Mouse (Mus musculus) hematopoietic stem cell, adult 5-6 weeks (primary cell): ENCODE measurements around the gene Gsto2. TPM values are rescaled to one million over a fixed set of nuclear protein-coding genes. Genes with fewer than 3 reads are reported as not detected.
"Not testable (repeated sequence)": the region's sequence is repeated elsewhere in the genome, so short reads cannot be mapped to it uniquely, and the experiment has no call there.

ENCODE experiments used
- ATAC-seq, 2 experiments: fragments of 125-278 bp in 1 of 2; replicated peaks in 1 of 2; 2 replicates each; pipeline ENCODE4 v1.8.0; 2016 to 2017; ENCODE audit warnings: inconsistent platforms in 2 of 2, mild to moderate bottlenecking in 2 of 2, moderate number of reproducible peaks in 2 of 2, low read depth in 1 of 2, moderate TSS enrichment in 1 of 2; ENCODE audit not compliant: low FRiP score in 2 of 2, poor library complexity in 2 of 2, severe bottlenecking in 2 of 2, insufficient read depth in 1 of 2, low TSS enrichment in 1 of 2
- total RNA-seq: library from RNA; stranded (forward); fragments of 172-1452, 232-1000 nt; gene quantifications from 2 replicates; pipeline ENCODE4 v1.2.3, GENCODE M21; 2017

Gene Gsto2
- total RNA-seq: not detected in 2 replicates

DNA sequence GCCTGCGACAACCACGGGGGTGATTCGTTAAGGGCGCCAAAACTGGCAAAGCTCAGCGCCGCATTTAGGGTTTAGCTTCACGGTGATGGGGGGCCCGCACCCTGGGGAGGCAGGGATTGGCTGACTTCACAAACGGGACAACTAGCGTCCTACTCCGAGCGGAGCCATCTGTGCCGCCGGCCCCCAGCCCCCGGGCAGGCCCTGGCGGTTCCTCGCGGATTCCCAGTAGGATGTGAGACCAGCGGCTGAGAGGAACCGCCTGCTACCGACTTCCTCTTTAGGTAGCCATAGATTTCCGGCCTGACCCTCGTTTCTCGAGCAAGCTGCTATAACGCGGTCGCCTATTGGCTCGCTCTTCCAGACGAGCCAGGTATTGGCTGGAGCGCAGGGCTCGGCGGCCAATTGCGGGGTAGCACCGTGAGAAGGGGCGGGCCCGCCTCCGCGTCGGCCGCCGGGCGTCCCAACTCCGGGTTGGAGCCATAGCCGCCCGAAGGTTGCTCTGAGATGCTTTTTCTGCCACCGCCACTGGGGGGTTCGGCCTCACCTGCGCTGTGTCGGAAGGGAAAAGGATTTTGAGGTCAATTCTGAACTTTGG, at the start of gene Gsto2:
Gene Gsto2 (plus strand): TSS at position 182 of the 595 bp plus-strand sequence.
- ATAC-seq: peak; percentile 99 to 100

DNA sequence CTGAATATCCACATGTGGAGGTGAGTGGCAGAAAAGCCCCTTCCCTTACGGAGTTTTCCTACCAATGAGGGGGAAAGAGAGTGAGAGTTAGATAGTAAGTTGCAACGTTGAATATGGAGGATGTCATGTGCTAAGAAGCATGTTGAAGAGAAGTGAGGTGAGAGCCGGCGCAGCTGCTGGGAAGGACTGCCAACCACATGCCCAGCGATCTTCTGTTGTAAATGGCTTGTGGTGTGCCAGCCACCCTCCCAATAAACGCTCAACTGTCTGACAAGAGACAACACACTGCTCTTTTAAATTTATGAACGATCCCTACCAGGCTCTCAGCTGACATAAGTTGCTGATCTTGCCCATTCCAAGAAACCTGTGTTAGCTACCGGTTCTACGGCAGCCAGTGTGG, 47.6 kb upstream of the Gsto2 start:
- no peak for ATAC-seq

DNA sequence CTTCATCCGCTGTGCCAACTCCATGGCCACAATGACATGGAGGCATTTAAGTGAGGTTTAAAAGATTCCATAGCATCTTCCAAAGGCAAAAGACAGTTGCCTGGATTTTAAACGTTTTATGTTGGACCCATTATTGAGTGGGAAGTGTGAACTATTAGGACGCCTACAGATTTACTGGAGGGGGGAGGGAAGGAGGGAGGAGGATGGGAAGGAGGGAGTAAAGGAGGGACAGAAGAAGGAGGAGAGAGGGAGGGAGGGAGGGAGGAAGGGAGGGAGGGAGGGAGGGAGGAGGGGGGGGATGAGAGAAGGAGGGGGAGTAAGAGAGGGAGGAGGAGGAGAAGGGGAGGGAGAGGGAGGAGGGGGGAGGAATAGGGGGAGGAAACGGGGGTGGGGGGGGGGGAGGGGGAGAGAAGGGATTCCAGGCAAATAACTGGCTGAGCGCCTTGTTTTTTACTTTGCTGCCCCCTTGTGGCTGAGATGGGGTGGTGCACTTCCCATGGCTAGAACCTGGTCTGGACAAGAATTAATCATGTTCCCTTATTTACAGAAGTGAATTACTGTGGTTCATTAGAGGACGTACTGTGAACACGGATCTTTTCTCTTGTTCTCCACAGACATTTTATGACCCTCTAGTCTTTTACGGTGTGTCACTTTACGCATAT, 44.4 kb upstream of the Gsto2 start:
- peak; percentile 79 to 85 for ATAC-seq

DNA sequence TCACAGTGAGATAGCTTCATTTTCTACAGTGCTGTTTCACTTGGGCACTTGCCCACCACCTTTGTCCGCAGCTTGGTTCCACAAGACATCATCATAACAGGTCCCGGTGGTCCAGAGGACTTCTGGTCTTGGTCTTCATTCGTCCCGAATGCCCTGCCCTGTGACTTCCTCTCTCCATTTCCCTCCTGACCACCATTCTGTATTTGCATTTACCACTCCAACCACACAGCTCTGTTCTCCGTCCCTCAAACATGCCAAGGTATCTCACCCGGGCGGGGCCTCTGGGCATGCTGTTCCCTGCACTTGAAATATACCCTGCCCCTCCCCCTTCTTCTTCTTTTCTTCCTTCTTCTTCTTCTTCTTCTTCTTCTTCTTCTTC, 43.9 kb upstream of the Gsto2 start:
- peak; percentile 56 to 67 for ATAC-seq

DNA sequence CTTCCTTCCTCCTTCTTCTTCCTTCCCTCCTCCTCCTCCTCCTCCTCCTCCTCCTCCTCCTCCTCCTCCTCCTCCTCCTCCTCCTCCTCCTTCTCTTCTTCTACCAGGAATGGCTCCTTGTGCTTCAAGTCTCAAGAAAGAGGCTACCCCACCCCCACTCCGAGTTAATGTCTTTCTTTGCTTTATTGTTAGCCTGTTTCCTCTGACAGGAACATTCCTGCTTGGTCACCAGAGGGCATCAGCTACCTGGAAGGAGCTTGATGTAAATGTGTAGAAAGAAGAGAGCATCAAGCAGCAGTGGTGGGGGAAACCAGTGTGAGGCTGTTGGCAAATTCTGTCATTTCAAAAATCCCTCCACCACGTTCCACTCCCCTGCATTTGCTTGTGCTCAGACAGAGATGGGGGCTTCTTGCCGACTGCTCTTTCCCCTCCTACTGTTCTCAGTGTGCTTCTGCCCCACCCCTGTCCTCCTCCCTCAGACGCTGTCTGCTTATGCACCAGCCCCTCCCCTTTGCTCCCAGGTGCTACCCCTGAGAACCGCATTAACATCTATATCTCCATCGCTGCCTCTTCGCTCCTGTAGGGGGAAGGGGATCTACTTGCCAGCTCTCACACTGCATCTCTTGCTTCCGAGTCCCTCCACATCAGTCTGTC, 43.1 kb upstream of the Gsto2 start:
- no peak for ATAC-seq

DNA sequence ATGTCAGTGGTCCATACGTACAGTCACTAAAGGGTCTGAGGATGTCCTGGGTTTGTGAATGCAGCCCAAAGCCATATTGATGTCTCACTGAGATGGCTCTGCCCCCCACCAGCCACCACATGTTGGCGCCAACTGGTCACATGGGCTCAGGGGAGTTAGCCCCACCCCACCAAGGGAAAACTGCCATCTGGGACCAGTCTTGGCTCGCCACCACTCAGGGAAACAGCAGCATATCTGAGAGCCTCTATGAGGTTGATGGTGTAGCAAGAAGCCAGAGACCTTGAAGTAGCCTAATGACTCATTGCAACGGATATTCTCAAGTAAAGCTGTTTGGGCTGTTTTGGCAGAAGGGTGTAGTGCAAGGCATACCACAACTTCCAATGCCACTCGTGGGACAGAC, 41.3 kb upstream of the Gsto2 start:
- ATAC-seq: no peak

DNA sequence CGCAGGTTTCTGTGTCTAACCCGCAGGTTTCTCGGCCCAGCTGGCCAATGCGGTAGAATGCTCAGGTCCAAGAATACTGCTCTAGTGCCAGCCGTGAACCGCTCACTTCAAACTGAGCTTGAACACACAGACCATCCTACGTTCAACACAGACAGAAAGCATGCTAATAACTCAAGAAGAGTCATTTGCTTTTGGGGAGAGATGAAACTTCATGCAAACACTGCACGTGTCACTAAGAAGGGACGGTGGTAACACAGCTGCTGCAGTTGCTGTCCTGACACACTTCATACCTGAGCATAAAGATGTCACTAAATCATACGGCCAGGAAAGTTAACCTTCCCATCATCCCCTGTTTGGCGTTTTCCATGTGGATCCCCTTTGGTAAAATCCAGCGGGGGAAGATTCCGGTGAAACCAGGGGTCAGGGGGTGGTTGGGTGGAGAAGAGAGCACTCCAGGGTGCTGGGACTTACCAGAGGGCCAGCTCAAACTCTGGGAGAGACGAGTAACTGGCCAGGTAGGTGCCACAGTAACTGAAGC, 35.4 kb upstream of the Gsto2 start:
- no peak for ATAC-seq

DNA sequence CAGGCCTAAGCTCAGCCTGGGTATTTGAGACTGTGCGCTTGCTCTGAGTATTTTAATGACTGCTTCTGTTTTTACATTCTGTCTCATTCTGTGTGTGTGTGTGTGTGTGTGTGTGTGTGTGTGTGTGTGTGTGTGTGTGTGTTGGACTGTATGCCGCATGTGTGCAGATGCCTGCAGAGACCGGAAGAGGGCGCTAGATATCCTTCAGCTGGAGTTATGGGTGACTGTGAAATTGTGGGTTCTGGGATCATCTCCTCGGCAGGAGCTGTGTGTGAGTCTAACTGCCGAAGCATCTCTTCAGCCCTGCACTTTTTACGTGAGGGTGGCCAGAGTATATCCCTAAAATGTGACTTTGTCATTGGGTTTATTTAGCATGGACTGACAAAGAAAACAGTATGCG, 34.2 kb upstream of the Gsto2 start:
- no peak for ATAC-seq

DNA sequence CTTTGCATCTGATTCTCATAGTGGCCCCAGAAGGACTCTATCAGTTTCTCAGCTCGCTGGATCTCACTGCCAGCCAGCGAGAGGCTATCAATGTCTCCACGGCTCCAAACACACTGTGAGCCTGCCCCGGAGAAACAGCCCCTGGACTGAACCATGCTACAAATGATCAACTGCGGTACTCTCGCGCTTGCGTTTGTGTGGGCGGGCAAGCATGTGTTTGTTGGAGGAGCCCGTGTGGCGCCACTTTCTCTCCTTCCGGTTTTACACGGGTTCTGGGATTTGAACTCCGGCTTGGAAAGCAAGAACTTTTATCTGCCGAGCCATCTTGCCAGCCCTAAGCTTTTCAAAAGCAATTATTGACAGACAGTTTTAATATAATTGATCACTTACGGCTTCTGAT, 33.0 kb upstream of the Gsto2 start:
- ATAC-seq: no peak

DNA sequence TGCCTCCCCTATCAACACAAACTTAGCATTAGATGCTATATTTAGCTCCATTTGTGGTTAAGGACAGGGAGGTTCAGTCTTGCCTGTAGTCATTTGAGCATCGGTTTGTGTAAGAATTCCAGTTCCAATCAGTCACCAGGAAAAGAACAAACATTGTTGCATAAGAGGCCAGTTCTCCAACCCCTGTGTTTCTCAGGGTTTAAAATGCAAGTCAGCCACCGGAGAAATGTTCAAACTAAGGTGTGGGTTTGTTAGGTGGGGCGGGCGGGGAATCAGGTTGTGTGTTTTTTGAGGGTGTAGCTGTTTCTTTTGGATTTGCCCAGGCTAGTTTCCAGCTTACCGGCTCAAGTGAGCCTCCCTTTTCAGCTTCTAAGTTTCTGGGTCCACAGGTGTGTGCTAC, 30.7 kb upstream of the Gsto2 start:
- ATAC-seq: no peak

DNA sequence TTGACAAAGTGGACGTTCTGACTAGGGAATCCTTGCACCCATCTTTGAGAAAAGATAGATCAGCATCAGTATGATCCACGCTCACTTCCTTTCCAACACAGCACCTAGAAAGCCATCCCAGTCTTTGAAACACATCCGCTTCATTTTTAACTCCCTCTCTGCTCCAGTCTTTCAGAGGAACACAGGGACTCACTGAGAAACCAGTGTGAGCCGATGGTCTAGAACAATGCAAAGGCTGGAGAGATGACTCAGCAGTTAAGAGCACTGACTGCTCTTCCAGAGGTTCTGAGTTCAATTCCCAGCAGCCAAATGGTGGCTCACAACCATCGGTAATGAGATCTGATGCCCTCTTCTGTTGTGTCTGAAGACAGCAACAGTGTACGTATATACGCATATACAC, 29.6 kb upstream of the Gsto2 start:
- no peak for ATAC-seq

DNA sequence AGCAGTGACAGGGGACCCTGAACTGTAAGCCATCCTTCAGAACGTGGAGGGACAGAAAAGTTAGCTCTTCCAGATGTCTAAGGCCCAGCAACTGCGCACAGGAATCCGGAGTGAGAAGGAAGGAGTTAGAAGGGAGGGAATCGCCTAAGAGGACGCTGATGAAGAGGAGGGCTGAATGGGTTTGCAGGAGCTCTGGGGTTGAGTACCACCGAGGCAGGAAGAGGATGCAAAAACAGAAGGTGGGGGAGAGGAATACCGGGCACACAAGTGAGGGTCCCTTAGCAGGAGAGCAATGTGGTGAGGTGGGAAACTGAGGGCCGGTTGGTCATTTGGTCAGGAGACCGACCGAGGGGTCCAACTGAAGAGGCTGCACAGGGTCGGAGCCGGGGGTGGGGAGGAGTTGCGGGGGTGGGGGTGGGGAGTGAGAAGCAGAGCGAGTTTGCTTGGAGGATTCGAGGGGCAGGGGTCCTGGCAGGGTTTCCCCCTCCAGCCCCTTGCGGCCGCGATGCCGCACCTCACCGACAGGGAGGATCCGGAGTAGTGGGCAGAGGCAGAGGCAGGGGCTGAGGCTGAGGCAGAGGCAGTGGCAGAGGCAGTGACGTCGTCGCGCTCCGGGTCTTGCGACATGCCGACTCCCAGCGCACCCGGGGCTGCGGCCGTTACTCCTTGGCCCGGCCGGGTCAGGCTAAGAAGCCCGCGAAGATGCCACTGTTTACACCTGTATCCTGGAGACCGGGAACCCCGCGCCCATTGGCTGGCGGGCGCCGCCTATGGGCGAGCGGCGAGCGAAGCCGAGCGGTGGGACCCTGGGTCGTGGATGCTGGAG, 28.4 kb upstream of the Gsto2 start:
- peak; percentile 92 to 96 for ATAC-seq

DNA sequence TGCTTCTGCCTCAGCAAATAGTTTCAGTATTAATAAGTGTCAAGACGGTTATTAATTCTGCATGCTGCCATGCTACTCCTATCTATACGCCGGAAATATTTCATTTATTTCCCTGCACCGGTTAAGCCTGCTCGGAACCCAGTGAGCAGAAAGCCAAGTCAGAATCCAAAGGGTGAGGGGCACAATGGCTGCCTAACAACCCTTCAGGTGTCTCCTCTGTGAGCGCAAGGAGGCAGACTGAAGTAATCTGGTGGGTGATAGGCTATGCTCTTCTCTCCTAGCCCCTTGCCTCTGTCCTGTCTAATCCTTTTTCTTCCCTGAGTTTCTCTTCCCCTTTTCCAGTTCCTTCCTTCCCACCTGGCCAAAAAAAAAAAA, 27.8 kb upstream of the Gsto2 start:
- peak in 1 of 2 experiments; percentile 23; a peak in 1 of 4 replicates for ATAC-seq

DNA sequence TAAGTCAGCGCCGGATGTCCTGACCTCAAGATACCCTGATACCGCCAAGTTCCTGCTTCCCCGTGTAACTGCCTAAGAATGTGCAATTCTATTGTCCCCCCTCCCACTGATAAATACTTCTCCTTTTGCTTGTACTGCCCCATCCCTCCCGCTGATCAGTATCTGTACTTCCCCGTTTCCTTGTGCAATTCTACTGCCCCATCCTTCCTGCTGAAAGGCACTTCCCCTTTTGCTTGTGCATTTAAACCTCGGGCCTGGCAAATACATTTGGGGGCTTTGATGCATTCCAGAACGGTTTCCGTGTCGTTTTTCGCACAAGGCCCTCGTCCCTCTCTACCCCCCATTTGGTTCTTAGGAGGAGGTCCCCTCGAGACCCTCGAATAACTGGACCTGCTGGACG, 24.1 kb upstream of the Gsto2 start:
- not testable (repeated sequence) for ATAC-seq

DNA sequence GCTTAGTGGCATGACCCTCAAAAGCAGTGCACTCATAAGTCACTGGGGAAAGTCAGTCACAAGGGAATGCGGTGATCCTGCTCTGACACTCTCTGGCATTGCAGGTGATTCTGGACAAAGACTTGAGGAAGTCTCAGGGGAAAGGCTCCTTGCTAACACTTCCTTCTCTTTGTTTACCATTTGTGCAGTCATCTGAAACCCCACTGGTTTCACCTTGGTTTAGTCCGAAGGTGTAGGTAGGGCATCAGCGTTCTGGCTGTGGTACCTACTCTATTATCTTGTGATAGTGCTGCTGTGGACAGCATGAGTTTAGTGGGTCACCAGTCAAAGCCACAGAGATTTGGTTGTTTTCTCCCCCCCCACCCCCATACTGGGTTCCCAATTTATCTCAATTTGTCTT, 15.6 kb upstream of the Gsto2 start:
- ATAC-seq: no peak

DNA sequence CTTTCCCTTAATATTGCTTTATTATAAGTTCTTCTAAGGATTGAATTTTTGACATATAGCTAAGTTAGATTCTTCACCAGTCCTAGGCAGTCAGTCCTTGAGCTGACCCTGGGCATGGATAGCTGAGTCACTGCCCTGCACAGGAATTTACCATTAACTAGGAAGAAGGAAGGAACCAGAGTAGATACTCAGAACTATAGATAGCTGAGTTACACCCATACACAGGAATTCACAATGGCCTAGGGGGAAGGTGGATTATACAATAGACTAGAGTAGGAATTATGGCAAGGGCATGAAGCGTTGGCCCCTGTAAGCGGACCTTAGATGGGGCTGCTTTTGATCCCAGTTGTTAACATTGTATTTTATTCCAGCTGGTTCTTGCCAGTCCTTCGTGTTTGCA, 13.2 kb upstream of the Gsto2 start:
- not testable (repeated sequence) for ATAC-seq

DNA sequence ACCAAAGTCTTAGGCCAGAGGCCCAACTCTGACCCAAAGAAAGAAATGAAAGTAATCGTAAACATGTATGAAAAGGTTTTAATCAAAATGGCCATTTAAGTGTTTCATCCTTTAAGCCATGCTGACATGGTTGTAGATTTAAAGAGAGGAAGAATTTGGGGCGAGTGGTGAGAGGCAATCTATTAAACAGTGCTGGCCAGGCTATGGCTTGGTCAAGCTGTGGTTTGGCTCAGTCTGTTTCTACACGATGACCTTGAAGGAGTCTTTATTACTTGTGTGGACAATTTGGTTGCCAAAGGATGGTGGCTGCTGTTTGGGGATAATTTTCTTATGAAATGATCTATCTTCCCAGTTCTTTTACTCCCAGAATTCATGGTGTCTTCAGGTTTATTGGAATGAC, 12.3 kb upstream of the Gsto2 start:
- ATAC-seq: no peak
